Mouse (Mus musculus) heart, embryonic 16.5 days (tissue): ENCODE results near the gene Flnc. TPM values are rescaled to one million over a fixed set of nuclear protein-coding genes. Genes with fewer than 3 reads are reported as not detected.

Experiments
- ATAC-seq: fragments of 200-750 bp; cut with Nextera tagmentation; replicated peaks from 2 replicates; pipeline ENCODE4 v1.8.0; 2017; ENCODE audit warnings: moderate number of reproducible peaks; ENCODE audit not compliant: insufficient read depth, low FRiP score; ENCODE audit errors: extremely low read depth
- H3K27ac ChIP-seq: fragments of 300-500 bp; sonication (generic); 2 replicates; pipeline ENCODE4 v1.5.1; 2014; ENCODE audit warnings: mild to moderate bottlenecking, low read length, control low read depth, moderate library complexity
- H3K27me3 ChIP-seq: fragments of 300-500 bp; sonication (generic); 2 replicates; pipeline ENCODE4 v1.6.1; 2014; ENCODE audit warnings: low read length, mixed read lengths; ENCODE audit not compliant: control insufficient read depth, insufficient read depth
- H3K36me3 ChIP-seq: fragments of 300-500 bp; sonication (generic); 2 replicates; pipeline ENCODE4 v1.6.1; 2014; ENCODE audit not compliant: control insufficient read depth, insufficient read depth
- H3K4me1 ChIP-seq: fragments of 300-500 bp; sonication (generic); 2 replicates; pipeline ENCODE4 v1.6.1; 2014; ENCODE audit warnings: low read length, mixed read lengths; ENCODE audit not compliant: control insufficient read depth, insufficient read depth
- H3K4me2 ChIP-seq: fragments of 300-500 bp; sonication (generic); 2 replicates; pipeline ENCODE4 v1.6.1; 2014; ENCODE audit warnings: low read depth, mild to moderate bottlenecking, control low read depth, low read length
- H3K4me3 ChIP-seq: fragments of 300-500 bp; sonication (generic); 2 replicates; pipeline ENCODE4 v1.5.1; 2014; ENCODE audit warnings: mild to moderate bottlenecking, control low read depth, low read length
- H3K9ac ChIP-seq: fragments of 300-500 bp; sonication (generic); 2 replicates; pipeline ENCODE4 v1.6.1; 2014; ENCODE audit warnings: low read length, control low read depth
- H3K9me3 ChIP-seq: fragments of 300-500 bp; sonication (generic); replicated peaks from 2 replicates; pipeline ENCODE4 v1.6.1; 2016; ENCODE audit warnings: low read length; ENCODE audit not compliant: control insufficient read depth
- WGBS: fragments of 180-500 bp; shearing (Covaris S2); extraction: QIAGEN DNeasy Blood & Tissue Kit; methylation state at CpG from one replicate; pipeline ENCODE4 v1.1.7; 2014; 5-methylcytosine and 5-hydroxymethylcytosine counted together
- polyA plus RNA-seq: library from polyadenylated mRNA; unstranded; fragments of >200 nt; fragmentation: Nextera tagmentation; extraction: Ambion mirVana; gene quantifications from 2 replicates; pipeline ENCODE4 v1.2.1, GENCODE M21; 2015

Gene Flnc
- polyA plus RNA-seq, 1 experiment from 2014 or later = 38.3 TPM

DNA sequence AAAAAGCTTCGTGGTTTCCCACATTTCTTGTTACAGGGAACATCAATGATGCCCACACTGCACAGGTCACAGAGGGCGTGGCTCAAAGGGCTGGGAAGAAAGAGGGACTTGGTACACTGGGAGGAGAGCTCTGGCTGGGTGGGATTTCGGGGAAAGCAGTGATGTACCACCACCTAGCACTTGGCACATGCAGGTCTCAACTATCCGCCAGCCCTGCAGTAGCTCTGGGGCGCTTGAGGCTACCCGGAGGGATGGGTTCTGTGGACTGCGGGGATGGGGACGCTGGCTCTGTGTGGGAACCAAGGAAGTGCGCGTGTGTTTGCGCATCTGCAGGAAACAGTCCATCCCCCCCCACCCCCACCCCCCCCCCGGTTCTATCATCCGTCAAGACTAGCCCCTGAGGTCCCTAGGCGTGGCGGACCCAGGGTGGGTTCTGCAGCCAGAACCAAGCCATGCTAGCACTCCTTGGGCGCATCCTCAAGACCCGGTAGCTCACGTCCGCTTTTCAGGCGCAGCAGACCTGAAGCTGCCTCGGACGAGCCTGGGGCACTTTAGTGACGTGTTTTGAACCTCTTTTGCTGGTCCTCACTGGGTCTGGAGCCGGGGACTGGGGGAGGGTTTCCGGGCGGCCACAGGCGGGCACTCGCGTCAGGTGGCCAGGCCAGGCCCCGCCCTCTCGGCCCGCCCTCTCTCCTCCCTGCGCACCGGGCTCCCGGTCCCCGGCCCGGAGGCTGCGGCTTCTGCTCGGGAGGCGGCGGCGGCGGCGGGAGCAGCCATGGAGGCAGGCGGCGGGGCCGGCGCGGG lies 36.9 kb upstream of the Flnc start, which contains the start of gene Ccdc136:
Gene Ccdc136 (plus strand): TSS at position 400 of the 804 bp plus-strand sequence.
- Histone ChIP-seq H3K9me3 (no peaks in the 10 kb centered on the region), H3K27ac (peak within 1 kb of the TSS; percentile 76), H3K4me3 (peak within 1 kb of the TSS; percentile 77), H3K4me1 (peaks cover 23% of the 10 kb centered on the region), H3K4me2 (peak within 1 kb of the TSS; percentile 88), H3K27me3 (peaks cover 5% of the 10 kb centered on the region), H3K36me3 (no peaks in the 10 kb centered on the region), H3K9ac (peak within 1 kb of the TSS; percentile 82)
- ATAC-seq = peak; percentile 89
- under 1% methylated on average over 44 of the region's 49 CpGs for WGBS

DNA sequence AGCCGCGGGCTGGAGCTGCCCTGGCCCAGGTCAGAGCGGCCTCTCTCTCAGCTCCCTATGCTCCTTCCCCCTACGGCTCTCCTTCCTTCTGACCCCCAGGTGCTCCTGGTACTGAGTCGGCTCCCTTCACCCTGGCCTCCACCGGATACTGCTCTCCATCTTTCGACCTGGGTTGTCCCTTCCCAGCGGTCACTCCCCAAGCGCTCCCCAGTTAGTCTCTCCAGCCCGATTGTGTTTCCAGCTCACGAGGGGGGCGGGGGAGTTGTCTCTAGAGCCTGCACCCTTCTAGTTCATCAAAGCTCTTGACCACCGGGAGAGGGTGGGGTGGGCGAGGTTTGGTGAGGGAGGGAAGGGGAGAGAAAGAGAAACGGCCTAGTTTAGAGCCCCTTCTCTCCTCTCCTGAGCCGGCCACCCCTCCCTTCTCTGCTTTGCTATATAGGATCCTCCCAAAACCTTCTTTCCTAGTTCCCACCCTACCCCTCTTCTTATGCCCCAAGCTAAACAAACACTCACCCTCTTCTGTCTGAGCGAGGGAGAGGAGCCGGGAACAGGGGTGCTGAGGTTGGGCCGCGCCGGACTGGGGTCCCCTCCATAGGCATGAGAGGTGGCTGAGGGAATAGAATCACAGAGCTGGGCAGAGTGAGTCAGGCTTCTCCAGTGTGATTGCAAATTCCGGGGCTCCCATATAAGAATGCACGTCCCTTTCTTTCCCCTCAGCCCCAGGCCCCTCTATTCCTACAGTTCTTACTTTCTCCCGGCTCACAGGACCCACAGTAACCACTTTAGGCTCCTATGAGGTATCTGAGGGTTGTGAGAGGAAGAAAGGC lies 36.1 kb upstream of the Flnc start:
- peak; percentile 50 for ATAC-seq
- H3K27ac ChIP-seq = peak overlapping the region; percentile 76
- H3K27me3 ChIP-seq = peaks cover 6% of the 10 kb centered on the region
- 4% methylated on average over 24 of the region's 24 CpGs for WGBS
- no peaks in the 10 kb centered on the region for H3K9me3 ChIP-seq
- H3K4me3 ChIP-seq = peak overlapping the region; percentile 77
- no peaks in the 10 kb centered on the region for H3K36me3 ChIP-seq
- H3K4me2 ChIP-seq = peak overlapping the region; percentile 88
- H3K9ac ChIP-seq = peak overlapping the region; percentile 82
- H3K4me1 ChIP-seq = peaks cover 23% of the 10 kb centered on the region

GRCm38 (mm10) chr6:29397575-29397974 lies 35.5 kb upstream of the Flnc start:
- 9% methylated on average over 6 of the region's 6 CpGs for WGBS
- peak overlapping the region; percentile 76 for H3K27ac ChIP-seq
- H3K4me2 ChIP-seq = peak overlapping the region; percentile 88
- peak; percentile 55; the same call in 1 of the 2 replicates for ATAC-seq
- H3K9me3 ChIP-seq = no peaks in the 10 kb centered on the region
- peak overlapping the region; percentile 77 for H3K4me3 ChIP-seq
- peaks cover 8% of the 10 kb centered on the region for H3K27me3 ChIP-seq
- peak overlapping the region; percentile 82 for H3K9ac ChIP-seq
- H3K4me1 ChIP-seq = peaks cover 23% of the 10 kb centered on the region
- H3K36me3 ChIP-seq = no peaks in the 10 kb centered on the region

GRCm38 (mm10) chr6:29399851-29400250 lies 33.2 kb upstream of the Flnc start:
- no peaks in the 10 kb centered on the region for H3K36me3 ChIP-seq
- no peak overlapping the region for H3K27ac ChIP-seq
- no peak overlapping the region for H3K4me2 ChIP-seq
- no peak for ATAC-seq
- WGBS = 82% methylated on average over 4 of the region's 4 CpGs
- H3K27me3 ChIP-seq = peaks cover 11% of the 10 kb centered on the region
- H3K9me3 ChIP-seq = no peaks in the 10 kb centered on the region
- no peak overlapping the region for H3K4me3 ChIP-seq
- H3K9ac ChIP-seq = no peak overlapping the region
- H3K4me1 ChIP-seq = peaks cover 19% of the 10 kb centered on the region

- Histone ChIP-seq H3K4me3 (no peak overlapping the region), H3K27ac (no peak overlapping the region), H3K9me3 (no peaks in the 10 kb centered on the region), H3K4me2 (peak overlapping the region; percentile 36; the same call in 1 of the 2 replicates), H3K4me1 (no peaks in the 10 kb centered on the region), H3K27me3 (peaks cover 9% of the 10 kb centered on the region), H3K36me3 (peaks cover under 1% of the 10 kb centered on the region), H3K9ac (no peak overlapping the region)
- no peak for ATAC-seq
- WGBS = 8% methylated on average over 34 of the region's 34 CpGs
Observed at GRCm38 (mm10) chr6:29402693-29403342, 30.2 kb upstream of the Flnc start.

- H3K4me2 ChIP-seq = no peak overlapping the region
- H3K36me3 ChIP-seq = peaks cover 13% of the 10 kb centered on the region
- H3K27ac ChIP-seq = no peak overlapping the region
- H3K9me3 ChIP-seq = no peaks in the 10 kb centered on the region
- H3K9ac ChIP-seq = no peak overlapping the region
- WGBS = 84% methylated on average over 6 of the region's 6 CpGs
- H3K27me3 ChIP-seq = peaks cover 9% of the 10 kb centered on the region
- ATAC-seq = no peak
- no peak overlapping the region for H3K4me3 ChIP-seq
- no peaks in the 10 kb centered on the region for H3K4me1 ChIP-seq
Observed at GRCm38 (mm10) chr6:29406412-29406811, 26.6 kb upstream of the Flnc start.

DNA sequence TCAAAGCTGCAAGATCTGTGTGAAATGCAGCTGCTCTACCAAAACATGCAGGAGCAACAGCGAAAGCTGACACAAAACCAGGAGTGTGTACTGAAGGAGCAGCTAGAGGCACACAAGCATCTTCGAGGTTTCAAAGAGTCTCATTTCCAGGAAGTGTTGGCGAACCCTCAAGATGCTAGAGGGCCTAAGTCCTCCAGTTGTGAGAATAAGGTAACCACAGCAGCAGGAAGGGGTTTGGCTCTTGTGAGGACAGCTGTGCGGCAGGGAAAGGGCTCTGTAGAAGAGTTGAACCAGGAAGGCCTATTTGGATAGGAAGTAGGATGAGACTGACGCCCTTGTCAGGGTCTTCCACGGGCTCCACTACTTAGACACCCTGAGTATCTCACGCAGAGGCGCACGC lies 17.6 kb upstream of the Flnc start:
- Histone ChIP-seq H3K9me3 (no peaks in the 10 kb centered on the region), H3K4me2 (no peak overlapping the region; the same call in 1 of the 2 replicates), H3K9ac (no peak overlapping the region), H3K4me3 (no peak overlapping the region), H3K27ac (peak overlapping the region; percentile 31; the same call in 1 of the 2 replicates), H3K4me1 (0 out of 2 replicates have a peak, but pooled peaks cover 2% of the 10 kb centered on the region), H3K27me3 (no peaks in the 10 kb centered on the region), H3K36me3 (peaks cover 10% of the 10 kb centered on the region)
- no peak for ATAC-seq
- WGBS = 74% methylated on average over 9 of the region's 9 CpGs

DNA sequence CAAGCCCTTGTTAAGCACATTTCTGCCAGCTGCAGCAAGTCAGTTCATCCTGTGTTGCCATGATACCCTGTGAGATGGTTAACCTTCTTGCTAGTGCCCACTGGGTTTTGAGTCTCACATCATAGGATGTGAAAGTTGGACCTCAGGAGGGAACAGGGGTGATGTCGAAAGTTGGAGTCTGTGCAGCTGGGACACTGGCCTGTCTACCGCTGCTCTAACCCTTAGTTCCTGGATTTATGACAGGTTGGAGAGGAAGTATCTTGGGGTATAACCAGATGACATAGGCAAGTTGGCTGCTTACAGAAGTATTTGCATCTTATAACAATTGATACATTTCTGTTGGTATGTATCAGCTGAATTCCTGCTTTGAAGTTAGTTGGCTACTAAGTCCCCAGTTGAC lies 12.5 kb upstream of the Flnc start:
- H3K36me3 ChIP-seq = no peaks in the 10 kb centered on the region; the same call in 1 of the 2 replicates
- H3K4me2 ChIP-seq = no peak overlapping the region
- H3K27me3 ChIP-seq = no peaks in the 10 kb centered on the region
- no peak overlapping the region for H3K27ac ChIP-seq
- H3K4me1 ChIP-seq = no peaks in the 10 kb centered on the region; the same call in 1 of the 2 replicates
- no peak for ATAC-seq
- WGBS = 74% methylated on average over 2 of the region's 2 CpGs
- H3K9me3 ChIP-seq = no peaks in the 10 kb centered on the region
- no peak overlapping the region for H3K4me3 ChIP-seq
- no peak overlapping the region for H3K9ac ChIP-seq
